Mouse (Mus musculus) A20 (cell line): ENCODE measurements at regions not wholly inside any gene's neighbourhood (a gene's known extent, or its start where the extent isn't known, plus 50 kb on each side); places are given as distances from the start of the nearest gene placed in this dataset.
"Not testable (repeated sequence)": the region's sequence is repeated elsewhere in the genome, so short reads cannot be mapped to it uniquely, and the experiment has no call there.

ENCODE experiments used
- DNase-seq: peaks from one replicate; pipeline ENCODE4 v3.0.0-alpha.2; 2011; ENCODE audit warnings: low read depth, low spot score

GRCm38 (mm10) chr17:13488608-13489324 is 134.4 kb downstream of the Tcp10c start:
- no peak for DNase-seq

GRCm38 (mm10) chr17:13492239-13492638 is 137.9 kb downstream of the Tcp10c start:
- DNase-seq = not testable (repeated sequence)

- DNase-seq = not testable (repeated sequence)
These were observed 138.4 kb downstream of the Tcp10c start for GRCm38 (mm10) chr17:13492649-13493277.

GRCm38 (mm10) chr17:13493866-13494265 is 139.5 kb downstream of the Tcp10c start:
- DNase-seq = peak; percentile 83

GRCm38 (mm10) chr17:13494475-13494874 is 140.1 kb downstream of the Tcp10c start:
- not testable (repeated sequence) for DNase-seq

- not testable (repeated sequence) for DNase-seq
These were observed 150.0 kb downstream of the Tcp10c start for GRCm38 (mm10) chr17:13504365-13504764.

- not testable (repeated sequence) for DNase-seq
These were observed 150.5 kb downstream of the Tcp10c start for GRCm38 (mm10) chr17:13504827-13505268.

GRCm38 (mm10) chr17:13507397-13508063 is 153.2 kb downstream of the Tcp10c start:
- not testable (repeated sequence) for DNase-seq

- DNase-seq = not testable (repeated sequence)
These were observed 165.2 kb downstream of the Tcp10c start for GRCm38 (mm10) chr17:13519409-13520201.

- peak; percentile 67 for DNase-seq
These were observed 178.2 kb downstream of the Tcp10c start for GRCm38 (mm10) chr17:13532579-13532978.

- DNase-seq = peak; percentile 7
These were observed 186.3 kb downstream of the Tcp10c start for GRCm38 (mm10) chr17:13540446-13541241.

GRCm38 (mm10) chr17:13541249-13541648 is 186.9 kb downstream of the Tcp10c start:
- DNase-seq = no peak

GRCm38 (mm10) chr17:13542261-13542660 is 187.9 kb downstream of the Tcp10c start:
- DNase-seq = peak; percentile 87

- DNase-seq = peak; percentile 84
These were observed 188.5 kb downstream of the Tcp10c start for GRCm38 (mm10) chr17:13542856-13543255.

GRCm38 (mm10) chr17:13544036-13544795 is 189.8 kb downstream of the Tcp10c start:
- peak; percentile 65 for DNase-seq

- no peak for DNase-seq
These were observed 191.9 kb downstream of the Tcp10c start for GRCm38 (mm10) chr17:13546249-13546648.

GRCm38 (mm10) chr17:13546669-13547085 is 192.3 kb downstream of the Tcp10c start:
- no peak for DNase-seq

- DNase-seq = no peak
These were observed 193.4 kb downstream of the Tcp10c start for GRCm38 (mm10) chr17:13547657-13548360.
